Mouse (Mus musculus) yolk sac, embryonic 10.5 days (tissue): ENCODE results near the gene Gm42878.

Experiments used
- DNase-seq: peaks from one replicate; pipeline ENCODE4 v3.0.0-alpha.2; 2017; ENCODE audit warnings: low spot score

Gm42878 gene

GRCm38 (mm10) chr5:121493305-121493704, 52.0 kb downstream of the Gm42878 start:
- DNase-seq, result no peak

GRCm38 (mm10) chr5:121484801-121485200, 60.5 kb downstream of the Gm42878 start:
- peak; percentile 16 for DNase-seq

- DNase-seq, result peak; percentile 26
Measured at GRCm38 (mm10) chr5:121477680-121478079, 67.6 kb downstream of the Gm42878 start.

GRCm38 (mm10) chr5:121476040-121476439, 69.2 kb downstream of the Gm42878 start:
- no peak for DNase-seq

GRCm38 (mm10) chr5:121474610-121475009, 70.7 kb downstream of the Gm42878 start:
- DNase-seq, result no peak

- no peak for DNase-seq
Measured at GRCm38 (mm10) chr5:121472411-121472810, 72.9 kb downstream of the Gm42878 start.

GRCm38 (mm10) chr5:121469566-121469965, 75.7 kb downstream of the Gm42878 start:
- no peak for DNase-seq
